Mouse (Mus musculus): ENCODE measurements around the gene Ppp1r10. TPM values are rescaled to one million over a fixed set of nuclear protein-coding genes. Genes with fewer than 3 reads are reported as not detected.

Gene Ppp1r10
- polyA plus RNA-seq, 1 experiment from 2014 or later, result 19.4 TPM

DNA sequence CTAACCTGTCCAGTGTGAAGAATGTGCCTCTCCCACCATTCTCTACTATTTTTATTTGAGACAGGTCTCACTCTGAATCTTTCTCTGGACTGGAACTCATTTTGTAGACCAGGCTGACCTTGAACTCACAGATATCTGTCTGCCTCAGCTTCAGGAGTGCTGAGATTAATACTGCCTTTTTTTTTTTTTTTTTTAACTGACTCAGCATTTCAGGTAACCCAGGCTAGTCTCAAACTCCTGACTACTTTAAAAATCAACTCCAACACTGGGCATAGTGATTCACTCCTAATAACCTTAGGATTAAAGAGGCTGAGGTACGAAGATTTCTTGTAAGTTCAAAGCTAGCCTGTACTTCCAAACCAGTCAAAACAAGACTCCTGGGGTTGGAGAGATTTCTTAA, 10.6 kb upstream of the Ppp1r10 start:
- Histone ChIP-seq H3K9ac (no peak overlapping the region), H3K27ac (no peak overlapping the region), H3K36me3 (peaks cover 28% of the 10 kb centered on the region), H3K4me3 (replicated peaks) (no peak overlapping the region), H3K9me3 (replicated peaks) (no peaks in the 10 kb centered on the region), H3K4me2 (no peak overlapping the region), H3K4me1 (replicated peaks) (peaks cover 35% of the 10 kb centered on the region), H3K27me3 (no peaks in the 10 kb centered on the region)
- DNase-seq, result no peak
- whole genome bisulfite sequencing (ENCODE audit: insufficient replicate concordance), result 87% methylated on average over 1 of the region's 1 CpGs
- ATAC-seq (ENCODE audit: low read depth), result no peak

DNA sequence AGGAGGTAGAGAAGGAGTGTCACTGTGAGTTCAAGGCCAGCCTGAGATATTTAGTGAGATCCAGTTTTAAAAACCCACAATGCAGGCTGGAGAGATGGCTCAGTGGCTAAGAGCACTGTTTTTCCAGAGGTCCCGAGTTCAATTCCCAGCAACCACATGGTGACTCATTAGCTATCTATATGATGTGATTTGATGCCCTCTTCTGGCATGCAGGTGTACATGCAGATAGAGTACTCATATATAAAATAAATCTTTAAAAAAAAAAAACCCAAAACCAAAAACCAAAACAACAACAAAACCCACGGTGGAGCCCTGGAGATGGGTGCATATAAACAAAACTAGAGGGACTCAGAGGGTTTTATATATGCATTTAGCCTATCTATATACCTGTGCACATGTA, 8.6 kb upstream of the Ppp1r10 start:
- Histone ChIP-seq H3K9me3 (replicated peaks) (no peaks in the 10 kb centered on the region), H3K36me3 (peaks cover 47% of the 10 kb centered on the region), H3K4me2 (no peak overlapping the region), H3K27ac (no peak overlapping the region), H3K27me3 (no peaks in the 10 kb centered on the region), H3K4me1 (replicated peaks) (peaks cover 35% of the 10 kb centered on the region), H3K4me3 (replicated peaks) (no peak overlapping the region), H3K9ac (no peak overlapping the region)
- DNase-seq, result no peak
- no peak for ATAC-seq (ENCODE audit: low read depth)
- WGBS (ENCODE audit: insufficient replicate concordance), result 45% methylated on average over 2 of the region's 2 CpGs

DNA sequence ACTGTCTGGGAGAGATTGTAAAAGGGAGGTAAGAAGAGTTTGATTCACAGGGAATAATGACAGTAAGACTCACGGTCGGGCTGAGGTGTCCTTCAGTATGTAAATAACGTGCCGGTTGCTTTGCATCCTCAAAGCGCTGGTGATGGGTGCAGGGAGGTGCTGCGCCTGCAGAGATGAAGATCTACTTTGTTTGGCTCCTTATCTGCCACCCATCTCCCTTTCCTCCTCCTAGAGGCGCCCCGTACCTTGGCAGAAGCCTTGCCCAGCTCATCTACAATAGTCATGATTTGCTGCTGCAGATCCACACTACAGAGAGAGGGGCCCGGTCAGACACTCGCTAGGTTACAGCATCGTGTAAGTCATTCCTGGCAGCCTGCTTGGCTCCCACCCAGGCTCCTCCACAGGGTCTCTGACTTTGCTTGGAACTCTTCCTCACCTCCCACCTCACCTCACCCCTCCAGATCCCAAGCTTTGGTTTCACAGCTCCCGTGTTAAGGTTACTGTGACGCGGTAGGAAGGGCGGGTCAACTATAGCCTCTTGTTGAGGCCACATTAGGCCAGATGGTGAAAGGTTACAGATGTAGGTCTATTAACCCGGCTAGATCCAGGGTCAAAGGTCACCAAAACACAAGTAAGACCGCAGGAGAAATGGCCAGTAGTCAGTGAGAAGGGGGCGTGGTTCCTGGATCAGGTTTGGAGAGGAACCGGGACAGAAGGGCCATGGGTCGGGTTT, 6.9 kb upstream of the Ppp1r10 start:
- peaks cover 57% of the 10 kb centered on the region for H3K36me3 ChIP-seq
- 38% methylated on average over 20 of the region's 20 CpGs for WGBS (ENCODE audit: insufficient replicate concordance)
- H3K4me1 ChIP-seq (replicated peaks), result peaks cover 42% of the 10 kb centered on the region
- no peaks in the 10 kb centered on the region for H3K27me3 ChIP-seq
- peak overlapping the region; percentile 73 for H3K9ac ChIP-seq
- peak overlapping the region; percentile 84 for H3K4me2 ChIP-seq
- H3K9me3 ChIP-seq (replicated peaks), result no peaks in the 10 kb centered on the region
- H3K4me3 ChIP-seq (replicated peaks), result peak overlapping the region; percentile 71
- ATAC-seq (ENCODE audit: low read depth), result peak; percentile 53
- H3K27ac ChIP-seq, result peak overlapping the region; percentile 79
- DNase-seq, result no peak

DNA sequence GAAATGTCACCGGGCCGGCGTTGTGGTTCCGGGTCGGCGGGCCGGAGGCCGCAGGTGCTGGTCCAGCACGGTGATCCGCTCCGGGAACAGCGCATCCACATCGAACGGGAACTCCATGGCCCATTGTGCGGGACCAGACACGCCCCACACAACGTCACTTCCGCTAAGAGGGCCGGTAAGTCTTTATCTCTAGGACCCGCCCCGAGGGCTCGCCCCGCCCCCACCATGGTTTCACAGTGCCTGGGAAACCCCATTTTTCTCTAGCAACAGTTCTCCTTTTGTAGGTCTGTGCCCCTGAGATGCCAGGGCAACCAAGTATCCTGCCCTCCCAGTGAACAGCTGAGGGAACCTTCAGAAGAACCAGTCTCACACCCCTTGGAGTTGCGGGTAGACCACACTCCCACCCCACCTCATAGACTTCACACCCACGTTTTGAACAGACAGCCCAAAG, 6.3 kb upstream of the Ppp1r10 start, which contains the start of gene Atat1:
Gene Atat1 (minus strand): TSS at position 157 of the 451 bp plus-strand sequence.
- H3K27ac ChIP-seq, result peak within 1 kb of the TSS; percentile 79
- H3K4me2 ChIP-seq, result peak within 1 kb of the TSS; percentile 84
- 2% methylated on average over 25 of the region's 25 CpGs for WGBS (ENCODE audit: insufficient replicate concordance)
- peaks cover 46% of the 10 kb centered on the region for H3K4me1 ChIP-seq (replicated peaks)
- ATAC-seq (ENCODE audit: low read depth) (peak; percentile 81), DNase-seq (peak; percentile 90)
- H3K36me3 ChIP-seq, result peaks cover 57% of the 10 kb centered on the region
- H3K9me3 ChIP-seq (replicated peaks), result no peaks in the 10 kb centered on the region
- no peaks in the 10 kb centered on the region for H3K27me3 ChIP-seq
- H3K4me3 ChIP-seq (replicated peaks), result peak within 1 kb of the TSS; percentile 71
- peak within 1 kb of the TSS; percentile 73 for H3K9ac ChIP-seq

DNA sequence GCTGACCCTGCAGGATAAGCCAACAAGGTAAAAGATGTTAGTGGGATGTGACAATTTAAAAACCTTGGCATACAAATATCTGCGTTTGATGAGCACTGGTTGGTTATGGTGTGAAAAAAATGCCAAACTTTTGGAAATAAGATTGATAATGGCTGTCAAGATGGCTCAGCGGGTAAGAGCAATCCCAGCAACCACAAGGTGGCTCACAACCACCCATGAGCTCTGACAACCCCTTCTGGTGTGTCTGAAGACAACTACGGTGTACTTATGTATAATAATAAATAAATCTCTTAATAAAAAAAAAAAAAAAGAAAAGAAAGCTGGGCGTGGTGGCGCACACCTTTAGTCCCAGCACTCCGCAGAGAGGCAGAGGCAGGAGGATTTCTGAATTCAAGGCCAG, 1.3 kb upstream of the Ppp1r10 start:
- Histone ChIP-seq H3K27ac (peak overlapping the region; percentile 97; the same call in 1 of the 2 replicates), H3K9ac (peak overlapping the region; percentile 98), H3K9me3 (replicated peaks) (no peaks in the 10 kb centered on the region), H3K4me1 (replicated peaks) (peaks cover 51% of the 10 kb centered on the region), H3K27me3 (no peaks in the 10 kb centered on the region), H3K36me3 (peaks cover 52% of the 10 kb centered on the region), H3K4me2 (peak overlapping the region; percentile 81), H3K4me3 (replicated peaks) (peak overlapping the region; percentile 92)
- WGBS (ENCODE audit: insufficient replicate concordance), result 50% methylated on average over 6 of the region's 6 CpGs
- DNase-seq, result no peak
- ATAC-seq (ENCODE audit: low read depth), result no peak

DNA sequence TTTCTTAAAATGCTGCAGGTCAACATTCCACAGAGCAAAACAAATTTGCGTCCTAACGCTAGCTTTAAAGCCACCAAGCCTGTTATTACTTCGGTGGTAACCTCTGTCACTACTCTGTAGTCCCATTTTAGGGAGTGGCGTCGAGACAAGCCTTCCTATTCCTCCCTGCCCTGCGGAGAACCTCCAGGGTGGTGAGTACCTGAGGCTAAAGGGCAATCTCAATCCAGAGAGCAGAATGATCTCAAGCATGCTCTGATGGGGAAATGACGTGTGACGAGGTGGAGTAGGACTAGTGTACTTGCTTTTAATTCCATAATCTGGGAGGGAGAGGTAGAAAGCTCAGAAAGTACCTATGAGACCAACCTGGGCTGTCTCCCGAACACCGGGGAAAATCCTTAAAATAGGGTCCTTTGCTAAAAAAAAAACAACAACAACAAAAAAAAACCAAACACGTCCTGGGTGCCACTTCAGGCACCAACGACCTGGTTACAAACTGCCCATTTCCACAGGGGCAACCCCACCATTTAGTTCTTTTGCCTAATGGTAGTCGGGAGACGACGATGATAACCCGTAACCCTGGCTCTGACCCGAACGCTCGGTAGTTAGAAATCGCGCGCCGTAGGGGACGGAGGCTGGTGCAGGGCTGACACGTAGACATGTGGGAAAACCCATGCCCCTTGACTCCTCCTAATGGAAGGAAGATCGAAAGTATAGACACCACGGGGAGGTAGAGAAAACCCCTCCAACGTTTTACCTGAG, 517 bp upstream of the Ppp1r10 start:
- Histone ChIP-seq H3K27me3 (no peaks in the 10 kb centered on the region), H3K4me3 (replicated peaks) (peak overlapping the region; percentile 92), H3K4me2 (peak overlapping the region; percentile 81), H3K9me3 (replicated peaks) (no peaks in the 10 kb centered on the region), H3K9ac (peak overlapping the region; percentile 98), H3K36me3 (peaks cover 58% of the 10 kb centered on the region), H3K4me1 (replicated peaks) (peaks cover 56% of the 10 kb centered on the region), H3K27ac (peak overlapping the region; percentile 97)
- ATAC-seq (ENCODE audit: low read depth) (peak; percentile 6; the same call in 1 of the 2 replicates), DNase-seq (no peak)
- under 1% methylated on average over 28 of the region's 28 CpGs for WGBS (ENCODE audit: insufficient replicate concordance)

DNA sequence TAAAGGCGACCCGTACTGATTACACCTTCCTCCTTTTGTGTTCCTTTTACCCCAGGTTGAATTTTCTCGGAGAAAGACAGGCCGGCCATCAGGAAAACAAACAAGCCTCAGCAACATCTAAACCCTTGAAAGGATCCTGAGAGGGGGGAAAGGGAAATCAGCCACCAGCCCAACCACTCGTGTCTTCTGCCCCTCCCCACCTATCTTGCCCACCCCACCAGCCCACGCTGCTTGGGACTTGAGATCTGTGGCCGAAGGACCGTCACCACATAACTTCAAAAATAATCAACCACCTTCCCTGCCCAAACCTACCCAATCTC, 869 bp downstream of the Ppp1r10 start:
- Histone ChIP-seq H3K27ac (peak overlapping the region; percentile 97), H3K27me3 (no peaks in the 10 kb centered on the region), H3K9ac (peak overlapping the region; percentile 98), H3K9me3 (replicated peaks) (no peaks in the 10 kb centered on the region), H3K4me3 (replicated peaks) (peak overlapping the region; percentile 92), H3K4me1 (replicated peaks) (peaks cover 65% of the 10 kb centered on the region), H3K36me3 (peaks cover 54% of the 10 kb centered on the region), H3K4me2 (peak overlapping the region; percentile 81)
- 0% methylated on average over 8 of the region's 8 CpGs for WGBS (ENCODE audit: insufficient replicate concordance)
- ATAC-seq (ENCODE audit: low read depth) (no peak), DNase-seq (no peak)

DNA sequence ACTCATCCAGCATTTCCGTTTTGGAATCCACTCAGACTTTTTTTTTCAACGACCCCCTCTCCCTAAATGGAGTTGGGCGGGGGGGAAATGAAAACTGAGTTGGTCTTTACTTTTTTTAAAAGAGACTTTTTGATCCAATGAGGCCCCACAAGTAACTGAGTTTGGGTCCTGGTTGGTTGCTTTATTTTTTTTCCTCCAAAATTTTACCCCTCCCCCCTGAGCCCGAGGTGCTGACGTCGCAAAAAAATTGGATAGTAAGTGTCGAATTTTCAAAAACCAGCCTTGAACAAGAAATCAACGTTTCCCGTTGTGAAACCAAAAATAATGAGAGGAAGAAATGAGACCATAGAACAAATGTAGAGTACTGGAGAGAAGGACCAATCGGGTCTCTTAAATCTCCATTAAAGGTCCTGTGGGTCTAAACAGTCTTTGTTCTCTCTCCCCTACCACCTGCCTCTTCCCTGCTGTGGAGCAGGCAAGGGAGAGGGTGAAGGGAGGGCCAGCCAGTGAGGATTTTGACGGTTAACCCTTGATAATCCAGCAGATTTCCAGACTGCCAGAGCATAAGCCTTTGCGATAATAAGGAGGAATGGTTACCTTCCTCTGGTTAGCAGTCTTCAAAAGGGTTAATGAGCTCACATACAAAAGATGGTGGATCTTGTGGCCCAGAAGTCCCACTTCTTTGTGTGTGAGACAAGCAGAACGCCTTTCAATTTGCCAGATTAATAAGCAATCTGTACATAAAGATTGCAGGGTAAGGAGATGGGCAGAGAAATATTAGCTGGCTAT, 1.4 kb downstream of the Ppp1r10 start:
- Histone ChIP-seq H3K4me2 (peak overlapping the region; percentile 81), H3K4me1 (replicated peaks) (peaks cover 65% of the 10 kb centered on the region), H3K27me3 (no peaks in the 10 kb centered on the region), H3K4me3 (replicated peaks) (peak overlapping the region; percentile 92), H3K9me3 (replicated peaks) (no peaks in the 10 kb centered on the region), H3K27ac (peak overlapping the region; percentile 97), H3K36me3 (peaks cover 53% of the 10 kb centered on the region), H3K9ac (peak overlapping the region; percentile 98)
- ATAC-seq (ENCODE audit: low read depth) (no peak), DNase-seq (peak; percentile 43)
- WGBS (ENCODE audit: insufficient replicate concordance), result under 1% methylated on average over 13 of the region's 13 CpGs

DNA sequence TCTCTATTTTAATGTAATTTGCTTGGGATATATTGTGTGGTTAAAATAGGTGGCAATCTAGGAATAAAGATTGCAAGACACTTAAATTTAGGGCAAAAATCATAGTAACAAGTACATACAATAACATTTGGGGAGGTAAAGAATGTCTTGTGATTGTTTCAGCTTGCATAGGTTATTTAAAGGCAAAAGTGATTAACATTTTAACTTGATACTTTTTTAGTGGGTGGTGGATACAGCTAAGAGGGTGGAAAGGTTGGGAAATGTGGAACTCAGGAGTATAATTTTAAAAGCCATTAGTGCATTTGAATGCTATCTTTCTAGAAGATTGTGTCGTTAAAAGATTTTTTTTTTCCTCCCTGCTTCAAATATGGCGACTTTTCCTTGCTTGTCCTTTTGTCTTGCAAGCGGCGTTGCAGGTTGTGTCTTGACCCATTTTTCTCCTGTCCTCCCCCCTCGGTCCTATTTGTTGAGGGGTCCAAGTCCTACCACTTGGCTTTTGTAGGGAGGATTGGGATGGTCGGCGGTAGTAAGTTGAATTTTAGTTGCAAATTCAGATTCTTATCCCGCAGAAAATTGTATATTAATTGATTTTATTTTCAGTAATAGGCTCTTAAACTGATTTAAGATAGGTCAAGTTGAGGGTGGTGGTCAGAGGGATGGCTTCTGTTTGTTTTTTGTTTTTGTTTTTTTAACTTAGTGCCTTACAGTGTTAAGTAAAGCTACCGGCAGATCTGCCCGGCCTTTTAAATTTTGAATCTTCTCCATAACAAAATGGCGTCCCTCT, 2.2 kb downstream of the Ppp1r10 start:
- under 1% methylated on average over 11 of the region's 11 CpGs for WGBS (ENCODE audit: insufficient replicate concordance)
- no peak for ATAC-seq (ENCODE audit: low read depth)
- no peaks in the 10 kb centered on the region for H3K27me3 ChIP-seq
- no peaks in the 10 kb centered on the region for H3K9me3 ChIP-seq (replicated peaks)
- H3K27ac ChIP-seq, result peak overlapping the region; percentile 97
- H3K4me3 ChIP-seq (replicated peaks), result peak overlapping the region; percentile 92
- peaks cover 64% of the 10 kb centered on the region for H3K4me1 ChIP-seq (replicated peaks)
- DNase-seq, result peak; percentile 38
- peak overlapping the region; percentile 81 for H3K4me2 ChIP-seq
- H3K9ac ChIP-seq, result peak overlapping the region; percentile 98
- peaks cover 53% of the 10 kb centered on the region for H3K36me3 ChIP-seq

DNA sequence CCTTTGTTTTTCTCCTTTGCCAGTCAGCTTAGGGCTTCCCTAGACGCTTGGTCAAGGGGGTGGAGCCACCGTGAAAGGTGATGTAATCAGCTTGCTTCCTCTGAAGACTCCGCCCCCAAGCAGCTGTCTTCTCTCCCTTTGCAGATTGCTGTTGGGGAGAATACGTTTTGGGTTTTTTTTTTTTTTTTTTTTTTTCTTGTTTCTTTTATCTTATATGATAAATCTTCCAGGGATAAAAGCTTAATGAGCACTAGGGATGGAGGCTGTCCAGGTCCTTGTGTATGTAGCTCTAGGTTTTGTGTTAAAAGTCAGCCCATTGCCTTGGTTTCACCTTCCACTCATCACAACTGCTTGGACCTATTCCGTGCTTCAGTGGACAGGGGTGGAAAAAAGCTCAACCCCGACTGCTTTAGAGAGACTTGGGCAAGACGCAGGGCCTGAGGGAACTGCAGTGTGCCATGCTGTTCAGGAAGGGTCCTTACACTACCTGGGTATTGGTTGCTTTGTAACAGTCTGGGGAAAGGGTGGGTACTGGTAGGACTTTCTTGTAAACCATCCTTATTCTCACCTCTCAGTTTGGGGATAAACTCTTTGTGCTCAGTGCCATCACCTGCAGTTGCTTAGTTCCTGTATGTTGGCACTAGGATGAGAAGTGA, 3.0 kb downstream of the Ppp1r10 start:
- H3K9me3 ChIP-seq (replicated peaks), result no peaks in the 10 kb centered on the region
- H3K4me1 ChIP-seq (replicated peaks), result peaks cover 67% of the 10 kb centered on the region
- H3K9ac ChIP-seq, result peak overlapping the region; percentile 98
- peak overlapping the region; percentile 92 for H3K4me3 ChIP-seq (replicated peaks)
- no peaks in the 10 kb centered on the region for H3K27me3 ChIP-seq
- peak overlapping the region; percentile 97 for H3K27ac ChIP-seq
- ATAC-seq (ENCODE audit: low read depth) (peak; percentile 23), DNase-seq (peak; percentile 95)
- H3K4me2 ChIP-seq, result peak overlapping the region; percentile 81
- H3K36me3 ChIP-seq, result peaks cover 53% of the 10 kb centered on the region
- WGBS (ENCODE audit: insufficient replicate concordance), result 6% methylated on average over 7 of the region's 7 CpGs
